Mouse (Mus musculus) testis, postnatal 14 days (tissue): ENCODE data around the gene Man1a2.

Experiments used
- DNase-seq: peaks from one replicate; pipeline ENCODE4 v3.0.0; 2021; ENCODE audit warnings: low spot score

The Man1a2 gene

GRCm38 (mm10) chr3:100685087-100685762 is at the start of gene Man1a2:
Gene Man1a2 (minus strand): TSS chr3:100685503.
- DNase-seq, result peak; percentile 87

GRCm38 (mm10) chr3:100734482-100735154 is 49.3 kb upstream of the Man1a2 start:
- no peak for DNase-seq

GRCm38 (mm10) chr3:100731896-100732295 is 46.6 kb upstream of the Man1a2 start:
- DNase-seq, result no peak

GRCm38 (mm10) chr3:100731347-100731746 is 46.0 kb upstream of the Man1a2 start:
- no peak for DNase-seq

DNA sequence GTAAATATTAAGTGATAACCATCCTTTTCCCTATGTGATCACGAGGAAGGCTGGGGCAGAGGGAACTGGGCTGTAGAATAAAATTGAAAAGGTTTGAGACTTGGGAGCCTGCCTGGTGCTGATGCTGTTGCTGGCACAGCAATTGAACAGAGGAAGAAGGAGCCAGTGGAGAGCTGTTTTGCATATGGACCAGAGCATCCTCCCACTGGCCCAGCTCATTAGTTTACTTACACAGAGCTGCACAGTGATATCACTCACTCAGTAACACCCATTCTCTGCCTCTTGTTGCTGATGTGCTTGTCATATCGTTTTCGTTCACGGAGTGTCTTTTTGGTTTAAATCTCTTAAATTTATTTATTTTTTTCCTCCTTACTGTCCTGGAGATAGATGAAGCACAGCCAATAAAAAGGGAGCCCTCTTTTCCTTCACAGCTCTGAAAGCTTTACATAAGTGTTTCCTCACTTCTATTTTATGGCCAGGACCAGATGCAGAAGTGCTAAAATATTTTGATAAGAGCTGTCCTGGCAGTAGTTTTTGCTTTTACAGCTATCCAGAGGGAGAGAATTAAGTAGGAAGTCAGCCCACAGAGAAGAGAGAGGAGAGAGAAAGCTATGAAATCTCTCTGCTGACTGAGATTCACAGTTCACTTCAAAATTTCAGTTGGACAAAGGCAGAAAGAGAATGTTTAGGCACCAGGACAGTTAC is 42.9 kb upstream of the Man1a2 start:
- no peak for DNase-seq

DNA sequence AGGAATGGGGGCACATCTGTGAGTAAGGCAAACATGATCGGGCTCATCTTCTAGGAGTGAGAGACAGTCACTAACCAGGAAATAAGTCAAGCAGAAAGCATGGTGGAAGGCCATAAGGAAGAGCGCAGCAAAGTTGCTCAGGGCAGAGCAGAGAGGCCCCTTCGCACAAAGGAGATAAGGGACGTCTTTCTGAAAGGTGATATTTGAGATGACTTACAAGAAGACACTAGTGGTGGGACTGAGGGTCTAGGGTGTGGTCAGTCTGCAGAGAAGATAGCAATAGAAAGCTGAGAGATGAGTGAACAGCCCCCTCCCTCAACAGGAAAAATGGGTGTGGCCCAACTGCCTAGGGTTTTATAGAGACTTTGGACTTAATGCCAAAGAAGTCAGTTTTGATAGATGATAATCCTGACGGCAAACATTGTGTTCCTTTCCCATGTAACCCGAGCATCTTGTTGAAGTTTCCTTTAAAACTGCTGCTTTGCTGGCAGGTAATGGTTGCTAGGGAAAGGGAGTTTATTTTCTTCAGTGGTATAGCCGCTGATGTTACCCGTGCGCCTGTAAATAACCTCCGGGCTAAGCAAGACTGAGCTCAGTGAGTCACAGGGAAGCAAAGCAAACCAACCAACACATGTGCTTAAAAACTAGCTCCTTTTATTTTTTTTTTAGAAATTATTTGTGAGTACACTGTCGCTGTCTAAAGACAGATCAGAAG is 40.8 kb upstream of the Man1a2 start:
- no peak for DNase-seq

- DNase-seq, result no peak
Measured at GRCm38 (mm10) chr3:100720786-100721300, 35.5 kb upstream of the Man1a2 start.

DNA sequence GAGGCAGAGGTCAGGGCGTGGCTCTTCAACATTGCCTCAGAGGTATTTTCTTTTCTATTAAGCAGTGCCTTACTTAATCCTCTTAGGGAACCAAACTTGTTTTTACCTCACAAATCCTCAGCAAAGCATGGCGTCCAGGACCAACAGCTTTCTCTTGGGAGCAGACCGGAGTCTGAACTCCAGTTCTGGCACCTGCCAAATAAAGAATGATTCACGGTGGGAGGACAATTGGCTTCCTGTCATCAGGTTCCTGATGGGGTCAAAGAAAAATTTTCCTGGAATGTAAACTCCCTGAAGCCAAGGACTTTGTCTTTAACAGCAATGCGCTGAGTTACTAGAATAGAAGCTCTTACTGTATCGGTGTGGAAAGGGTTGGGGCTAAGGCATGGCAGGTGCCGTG is 30.9 kb upstream of the Man1a2 start:
- DNase-seq, result no peak

GRCm38 (mm10) chr3:100715367-100715766 is 30.1 kb upstream of the Man1a2 start:
- DNase-seq, result no peak

- no peak for DNase-seq
Measured at GRCm38 (mm10) chr3:100713142-100714005, 28.1 kb upstream of the Man1a2 start.

GRCm38 (mm10) chr3:100712140-100712539 is 26.8 kb upstream of the Man1a2 start:
- DNase-seq, result no peak

GRCm38 (mm10) chr3:100711486-100711885 is 26.2 kb upstream of the Man1a2 start:
- no peak for DNase-seq

- DNase-seq, result no peak
Measured at GRCm38 (mm10) chr3:100707117-100707516, 21.8 kb upstream of the Man1a2 start.

GRCm38 (mm10) chr3:100705128-100705667 is 19.9 kb upstream of the Man1a2 start:
- no peak for DNase-seq

DNA sequence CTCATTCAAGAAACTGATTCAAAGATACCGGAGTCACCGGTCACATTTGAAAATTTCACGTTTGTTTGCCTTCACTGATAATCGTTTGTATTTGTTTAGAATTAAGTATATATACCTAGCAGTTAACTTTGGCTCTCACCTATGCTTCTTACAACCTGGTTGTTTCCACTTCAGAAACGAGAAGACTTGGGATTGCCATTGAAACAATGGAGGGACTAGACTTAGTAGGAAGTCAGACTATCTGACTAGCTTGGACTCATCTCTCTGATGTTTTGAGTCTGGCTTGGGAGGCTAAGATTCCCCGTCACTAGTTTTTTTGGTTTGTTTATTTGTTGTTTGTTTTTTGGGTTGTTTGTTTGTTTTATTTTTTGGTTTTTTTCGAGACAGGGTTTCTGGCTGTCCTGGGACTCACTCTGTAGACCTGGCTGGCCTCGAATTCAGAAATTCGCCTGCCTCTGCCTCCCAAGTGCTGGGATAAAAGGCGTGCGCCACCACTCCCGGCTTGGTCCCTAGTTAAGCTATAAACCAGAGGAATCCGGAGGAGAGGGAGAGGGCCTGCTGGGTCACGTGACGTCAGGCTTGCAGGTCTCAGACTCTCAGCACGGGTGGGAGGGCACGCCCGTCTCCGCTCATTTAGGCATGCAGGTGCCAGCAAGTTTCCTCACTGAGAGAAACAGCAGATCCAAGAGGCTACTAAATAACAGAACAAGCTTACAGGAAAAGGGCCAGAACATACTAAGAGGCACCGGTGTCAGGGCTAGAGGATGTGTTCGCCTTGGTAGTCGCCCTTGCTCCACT is 18.7 kb upstream of the Man1a2 start:
- DNase-seq, result peak; percentile 76

DNA sequence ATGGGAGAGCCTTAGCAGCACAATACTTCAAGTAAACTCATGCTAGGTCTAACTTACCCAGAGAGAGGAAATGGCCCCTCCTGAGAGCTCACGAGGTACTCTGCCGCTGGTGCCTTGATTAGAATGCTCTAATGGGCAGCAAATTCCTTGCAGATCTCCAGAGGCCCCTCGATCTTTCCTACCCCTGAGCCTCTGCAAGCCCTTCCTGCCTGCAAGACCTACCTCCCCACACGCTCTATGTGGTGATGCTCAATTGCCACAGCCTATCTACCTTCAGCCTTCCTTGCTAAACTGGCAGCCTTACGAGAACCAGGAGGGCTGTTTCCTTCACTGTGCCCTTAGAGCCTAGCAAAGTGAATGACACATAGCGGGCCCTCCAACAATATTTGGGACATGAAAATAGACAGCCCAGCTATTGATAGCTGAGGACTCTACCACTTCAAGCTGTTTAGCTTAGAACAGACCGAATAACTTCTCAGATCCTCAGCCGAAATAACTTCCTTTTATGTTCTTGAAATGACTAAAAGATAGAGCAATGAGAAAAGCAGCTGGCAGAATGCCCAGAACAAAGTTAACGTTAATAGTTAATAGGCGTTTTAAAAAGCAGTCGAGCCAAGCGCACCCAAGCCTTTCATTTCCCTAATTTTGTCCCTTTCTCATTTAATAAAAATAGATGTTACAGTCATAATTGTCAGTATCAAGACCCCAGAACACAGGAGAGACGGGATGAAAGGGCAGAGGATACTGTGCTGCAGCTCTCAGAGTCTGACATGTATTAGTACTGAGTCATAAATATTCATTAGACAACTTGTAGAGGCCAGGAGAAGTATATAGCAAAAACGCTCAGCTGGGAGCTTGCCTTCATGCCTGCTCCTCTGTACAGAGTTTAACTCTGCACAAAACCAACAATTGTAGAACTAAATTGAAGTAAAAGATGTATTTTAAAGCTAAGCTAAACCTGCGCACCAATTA is 17.9 kb upstream of the Man1a2 start:
- DNase-seq, result no peak

GRCm38 (mm10) chr3:100688747-100689146 is 3.4 kb upstream of the Man1a2 start:
- DNase-seq, result no peak

DNA sequence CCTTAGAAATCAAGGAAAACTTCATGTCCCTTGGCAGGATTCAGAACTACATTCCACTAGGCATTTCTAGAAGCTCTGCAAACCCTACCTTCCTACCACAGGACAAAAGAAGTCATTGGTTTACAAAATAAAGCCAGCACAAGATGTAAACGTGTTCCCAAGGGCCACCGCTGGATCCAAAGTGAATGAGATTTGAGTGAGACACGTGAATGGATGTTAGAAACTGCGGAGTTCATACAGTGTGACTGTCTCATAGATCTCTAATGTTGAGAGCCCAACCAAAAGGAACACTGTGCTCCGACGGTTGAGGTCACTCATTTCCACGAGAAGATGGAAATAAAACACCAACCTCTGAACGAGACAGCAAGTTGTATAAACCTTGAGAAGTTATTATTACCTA is 1.5 kb upstream of the Man1a2 start:
- no peak for DNase-seq
